Mouse (Mus musculus): Measurements from ENCODE around the gene Tgm1.

The Tgm1 gene

GRCm38 (mm10) chr14:55721076-55721475, 7.3 kb upstream of the Tgm1 start:
- Histone ChIP-seq H3K36me3 (ENCODE audit: insufficient read depth, low read length) (peaks cover 49% of the 10 kb centered on the region), H3K9me3 (ENCODE audit: low read length) (no peaks in the 10 kb centered on the region), H3K4me1 (replicated peaks; ENCODE audit: low read depth, low read length) (peaks cover 57% of the 10 kb centered on the region), H3K27me3 (ENCODE audit: insufficient read depth, low read length) (no peaks in the 10 kb centered on the region), H3K4me3 (replicated peaks; ENCODE audit: low read length) (peak overlapping the region; percentile 86)
- TF ChIP-seq POU5F1 (IDR thresholded peaks at IDR 0.05; ENCODE audit: borderline replicate concordance, low read length): no peak
- TF ChIP-seq NANOG (IDR thresholded peaks at IDR 0.05; ENCODE audit: borderline replicate concordance, low read length): no peak

- Histone ChIP-seq H3K36me3 (ENCODE audit: insufficient read depth, low read length) (peaks cover 53% of the 10 kb centered on the region), H3K4me3 (replicated peaks; ENCODE audit: low read length) (peak overlapping the region; percentile 86), H3K4me1 (replicated peaks; ENCODE audit: low read depth, low read length) (peaks cover 57% of the 10 kb centered on the region), H3K27me3 (ENCODE audit: insufficient read depth, low read length) (no peaks in the 10 kb centered on the region), H3K9me3 (ENCODE audit: low read length) (no peaks in the 10 kb centered on the region)
- TF ChIP-seq NANOG (IDR thresholded peaks at IDR 0.05; ENCODE audit: borderline replicate concordance, low read length) (no peak), CTCF (conservative IDR thresholded peaks at IDR 0.05; ENCODE audit: low read length) (no peak), POU5F1 (IDR thresholded peaks at IDR 0.05; ENCODE audit: borderline replicate concordance, low read length) (no peak)
These were observed 6.9 kb upstream of the Tgm1 start for GRCm38 (mm10) chr14:55720666-55721065.

GRCm38 (mm10) chr14:55719737-55720136, 6.0 kb upstream of the Tgm1 start:
- peak overlapping the region; percentile 86 for H3K4me3 ChIP-seq (replicated peaks; ENCODE audit: low read length)
- no peaks in the 10 kb centered on the region for H3K27me3 ChIP-seq (ENCODE audit: insufficient read depth, low read length)
- TF ChIP-seq NANOG (IDR thresholded peaks at IDR 0.05; ENCODE audit: borderline replicate concordance, low read length) (no peak), CTCF (conservative IDR thresholded peaks at IDR 0.05; ENCODE audit: low read length) (no peak), POU5F1 (IDR thresholded peaks at IDR 0.05; ENCODE audit: borderline replicate concordance, low read length) (no peak)
- H3K9me3 ChIP-seq (ENCODE audit: low read length): no peaks in the 10 kb centered on the region
- H3K4me1 ChIP-seq (replicated peaks; ENCODE audit: low read depth, low read length): peaks cover 58% of the 10 kb centered on the region
- peaks cover 56% of the 10 kb centered on the region for H3K36me3 ChIP-seq (ENCODE audit: insufficient read depth, low read length)

GRCm38 (mm10) chr14:55716884-55717283, 3.2 kb upstream of the Tgm1 start:
- H3K27me3 ChIP-seq (ENCODE audit: insufficient read depth, low read length): peaks cover 15% of the 10 kb centered on the region
- no peaks in the 10 kb centered on the region for H3K9me3 ChIP-seq (ENCODE audit: low read length)
- TF ChIP-seq NANOG (IDR thresholded peaks at IDR 0.05; ENCODE audit: borderline replicate concordance, low read length) (no peak), POU5F1 (IDR thresholded peaks at IDR 0.05; ENCODE audit: borderline replicate concordance, low read length) (no peak), CTCF (conservative IDR thresholded peaks at IDR 0.05; ENCODE audit: low read length) (no peak)
- peaks cover 72% of the 10 kb centered on the region for H3K4me1 ChIP-seq (replicated peaks; ENCODE audit: low read depth, low read length)
- peaks cover 56% of the 10 kb centered on the region for H3K36me3 ChIP-seq (ENCODE audit: insufficient read depth, low read length)
- H3K4me3 ChIP-seq (replicated peaks; ENCODE audit: low read length): no peak overlapping the region

- no peak for TF ChIP-seq CTCF (conservative IDR thresholded peaks at IDR 0.05; ENCODE audit: low read length)
- no peak for TF ChIP-seq NANOG (IDR thresholded peaks at IDR 0.05; ENCODE audit: borderline replicate concordance, low read length)
- no peak for TF ChIP-seq POU5F1 (IDR thresholded peaks at IDR 0.05; ENCODE audit: borderline replicate concordance, low read length)
- Histone ChIP-seq H3K9me3 (ENCODE audit: low read length) (no peaks in the 10 kb centered on the region), H3K4me3 (replicated peaks; ENCODE audit: low read length) (no peak overlapping the region), H3K4me1 (replicated peaks; ENCODE audit: low read depth, low read length) (peaks cover 75% of the 10 kb centered on the region), H3K27me3 (ENCODE audit: insufficient read depth, low read length) (peaks cover 21% of the 10 kb centered on the region), H3K36me3 (ENCODE audit: insufficient read depth, low read length) (peaks cover 56% of the 10 kb centered on the region)
These were observed 2.5 kb upstream of the Tgm1 start for GRCm38 (mm10) chr14:55716271-55716670.

- Histone ChIP-seq H3K36me3 (ENCODE audit: insufficient read depth, low read length) (peaks cover 45% of the 10 kb centered on the region), H3K27me3 (ENCODE audit: insufficient read depth, low read length) (peaks cover 26% of the 10 kb centered on the region), H3K9me3 (ENCODE audit: low read length) (no peaks in the 10 kb centered on the region), H3K4me1 (replicated peaks; ENCODE audit: low read depth, low read length) (peaks cover 75% of the 10 kb centered on the region), H3K4me3 (replicated peaks; ENCODE audit: low read length) (no peak overlapping the region)
- TF ChIP-seq CTCF (conservative IDR thresholded peaks at IDR 0.05; ENCODE audit: low read length) (no peak), POU5F1 (IDR thresholded peaks at IDR 0.05; ENCODE audit: borderline replicate concordance, low read length) (no peak), NANOG (IDR thresholded peaks at IDR 0.05; ENCODE audit: borderline replicate concordance, low read length) (no peak)
These were observed 1.2 kb upstream of the Tgm1 start for GRCm38 (mm10) chr14:55714893-55715292.

- Histone ChIP-seq H3K4me3 (replicated peaks; ENCODE audit: low read length) (peak overlapping the region; percentile 74), H3K4me1 (replicated peaks; ENCODE audit: low read depth, low read length) (peaks cover 75% of the 10 kb centered on the region), H3K27me3 (ENCODE audit: insufficient read depth, low read length) (peaks cover 26% of the 10 kb centered on the region), H3K36me3 (ENCODE audit: insufficient read depth, low read length) (peaks cover 32% of the 10 kb centered on the region), H3K9me3 (ENCODE audit: low read length) (no peaks in the 10 kb centered on the region)
- no peak for TF ChIP-seq POU5F1 (IDR thresholded peaks at IDR 0.05; ENCODE audit: borderline replicate concordance, low read length)
- no peak for TF ChIP-seq NANOG (IDR thresholded peaks at IDR 0.05; ENCODE audit: borderline replicate concordance, low read length)
- TF ChIP-seq CTCF (conservative IDR thresholded peaks at IDR 0.05; ENCODE audit: low read length): no peak
These were observed 558 bp downstream of the Tgm1 start for GRCm38 (mm10) chr14:55713007-55713728.

GRCm38 (mm10) chr14:55711786-55712185, 1.9 kb downstream of the Tgm1 start:
- H3K4me1 ChIP-seq (replicated peaks; ENCODE audit: low read depth, low read length): peaks cover 85% of the 10 kb centered on the region
- peak overlapping the region; percentile 74 for H3K4me3 ChIP-seq (replicated peaks; ENCODE audit: low read length)
- no peaks in the 10 kb centered on the region for H3K9me3 ChIP-seq (ENCODE audit: low read length)
- TF ChIP-seq CTCF (conservative IDR thresholded peaks at IDR 0.05; ENCODE audit: low read length) (peak; percentile 17; the same call in 1 of the 2 replicates), NANOG (IDR thresholded peaks at IDR 0.05; ENCODE audit: borderline replicate concordance, low read length) (no peak), POU5F1 (IDR thresholded peaks at IDR 0.05; ENCODE audit: borderline replicate concordance, low read length) (no peak)
- H3K27me3 ChIP-seq (ENCODE audit: insufficient read depth, low read length): peaks cover 26% of the 10 kb centered on the region
- H3K36me3 ChIP-seq (ENCODE audit: insufficient read depth, low read length): peaks cover 28% of the 10 kb centered on the region

All from E14TG2a.4 (cell line).